Mouse (Mus musculus) midbrain, embryonic 15.5 days (tissue): ENCODE measurements at regions not wholly inside any gene's neighbourhood (a gene's known extent, or its start where the extent isn't known, plus 50 kb on each side); places are given as distances from the start of the nearest gene placed in this dataset.

ENCODE experiments used
- ATAC-seq: fragments of 200-750 bp; cut with Nextera tagmentation; replicated peaks from 2 replicates; pipeline ENCODE4 v1.8.0; 2017; ENCODE audit warnings: moderate TSS enrichment
- H3K27ac ChIP-seq: fragments of 300-500 bp; sonication (generic); 2 replicates; pipeline ENCODE4 v1.5.1; 2015; ENCODE audit warnings: mild to moderate bottlenecking, inconsistent platforms
- H3K27me3 ChIP-seq: fragments of 300-500 bp; sonication (generic); replicated peaks from 2 replicates; pipeline ENCODE4 v1.6.1; 2015; ENCODE audit warnings: inconsistent platforms
- H3K36me3 ChIP-seq: fragments of 300-500 bp; sonication (generic); replicated peaks from 2 replicates; pipeline ENCODE4 v1.6.1; 2015; ENCODE audit warnings: inconsistent platforms
- H3K4me1 ChIP-seq: fragments of 300-500 bp; sonication (generic); 2 replicates; pipeline ENCODE4 v1.6.1; 2015; ENCODE audit warnings: inconsistent platforms
- H3K4me2 ChIP-seq: fragments of 300-500 bp; sonication (generic); 2 replicates; pipeline ENCODE4 v1.6.1; 2015; ENCODE audit warnings: inconsistent platforms, mild to moderate bottlenecking, moderate library complexity
- H3K4me3 ChIP-seq: fragments of 300-500 bp; sonication (generic); 2 replicates; pipeline ENCODE4 v1.5.1; 2015; ENCODE audit warnings: mild to moderate bottlenecking, inconsistent platforms
- H3K9ac ChIP-seq: fragments of 300-500 bp; sonication (generic); 2 replicates; pipeline ENCODE4 v1.6.1; 2015; ENCODE audit warnings: mild to moderate bottlenecking, inconsistent platforms
- H3K9me3 ChIP-seq: fragments of 300-500 bp; sonication (generic); 2 replicates; pipeline ENCODE4 v1.6.1; 2016; ENCODE audit warnings: inconsistent platforms
- WGBS: fragments of 180-500 bp; shearing (Covaris S2); methylation state at CpG from one replicate; pipeline ENCODE4 v1.1.7; 2015; ENCODE audit warnings: mixed read lengths; 5-methylcytosine and 5-hydroxymethylcytosine counted together

- no peak overlapping the region for H3K27ac ChIP-seq
- no peaks in the 10 kb centered on the region for H3K9me3 ChIP-seq
- H3K4me1 ChIP-seq = no peaks in the 10 kb centered on the region
- WGBS = 89% methylated on average over 4 of the region's 4 CpGs
- ATAC-seq = no peak
- no peak overlapping the region for H3K4me3 ChIP-seq
- H3K4me2 ChIP-seq = no peak overlapping the region
- no peak overlapping the region for H3K9ac ChIP-seq
- H3K27me3 ChIP-seq = no peaks in the 10 kb centered on the region
- H3K36me3 ChIP-seq = no peaks in the 10 kb centered on the region
These were observed 816.0 kb upstream of the Ctnnd2 start for GRCm38 (mm10) chr15:29356395-29356794.

GRCm38 (mm10) chr15:29399881-29400280 is 772.5 kb upstream of the Ctnnd2 start:
- no peak overlapping the region for H3K9ac ChIP-seq
- H3K27ac ChIP-seq = no peak overlapping the region
- no peaks in the 10 kb centered on the region for H3K9me3 ChIP-seq
- WGBS = 90% methylated on average over 4 of the region's 4 CpGs
- H3K4me3 ChIP-seq = no peak overlapping the region
- no peaks in the 10 kb centered on the region for H3K4me1 ChIP-seq
- no peaks in the 10 kb centered on the region for H3K27me3 ChIP-seq
- no peak overlapping the region for H3K4me2 ChIP-seq
- no peak for ATAC-seq
- no peaks in the 10 kb centered on the region for H3K36me3 ChIP-seq

- Histone ChIP-seq H3K9me3 (no peaks in the 10 kb centered on the region), H3K27ac (0 out of 2 replicates have a peak overlapping the region, but pooled peaks have one; percentile 34)
These were observed 739.2 kb upstream of the Ctnnd2 start for GRCm38 (mm10) chr15:29433033-29433739.

GRCm38 (mm10) chr15:29437699-29438326 is 734.6 kb upstream of the Ctnnd2 start:
- no peak overlapping the region for H3K9ac ChIP-seq
- H3K36me3 ChIP-seq = no peaks in the 10 kb centered on the region
- peaks cover 6% of the 10 kb centered on the region; the same call in 1 of the 2 replicates for H3K4me1 ChIP-seq
- no peak overlapping the region for H3K4me3 ChIP-seq
- H3K27me3 ChIP-seq = no peaks in the 10 kb centered on the region
- 43% methylated on average over 3 of the region's 3 CpGs for WGBS
- H3K27ac ChIP-seq = no peak overlapping the region
- H3K9me3 ChIP-seq = no peaks in the 10 kb centered on the region
- ATAC-seq = peak; percentile 42; the same call in 1 of the 2 replicates
- H3K4me2 ChIP-seq = no peak overlapping the region

More at GRCm38 (mm10) chr15:29433033-29433739, 739.2 kb upstream of the Ctnnd2 start:
- H3K4me3 ChIP-seq = no peak overlapping the region
- no peak overlapping the region for H3K4me2 ChIP-seq
- no peak overlapping the region for H3K9ac ChIP-seq
- ATAC-seq = peak; percentile 86
- H3K4me1 ChIP-seq = peaks cover 6% of the 10 kb centered on the region; the same call in 1 of the 2 replicates
- WGBS = 18% methylated on average over 4 of the region's 4 CpGs
- H3K36me3 ChIP-seq = no peaks in the 10 kb centered on the region
- no peaks in the 10 kb centered on the region for H3K27me3 ChIP-seq

- WGBS = 92% methylated on average over 2 of the region's 2 CpGs
- no peak for ATAC-seq
- H3K4me2 ChIP-seq = no peak overlapping the region
- H3K27me3 ChIP-seq = no peaks in the 10 kb centered on the region
- H3K9me3 ChIP-seq = no peaks in the 10 kb centered on the region
- no peak overlapping the region for H3K9ac ChIP-seq
- H3K36me3 ChIP-seq = no peaks in the 10 kb centered on the region
- H3K4me1 ChIP-seq = no peaks in the 10 kb centered on the region
- H3K27ac ChIP-seq = no peak overlapping the region
- H3K4me3 ChIP-seq = no peak overlapping the region
These were observed 724.5 kb upstream of the Ctnnd2 start for GRCm38 (mm10) chr15:29447876-29448275.

- ATAC-seq = no peak
- 57% methylated on average over 2 of the region's 2 CpGs for WGBS
- H3K36me3 ChIP-seq = no peaks in the 10 kb centered on the region
These were observed 687.3 kb upstream of the Ctnnd2 start for GRCm38 (mm10) chr15:29485136-29485535.

GRCm38 (mm10) chr15:29529974-29530373 is 642.4 kb upstream of the Ctnnd2 start:
- Histone ChIP-seq H3K36me3 (no peaks in the 10 kb centered on the region), H3K9ac (no peak overlapping the region), H3K9me3 (no peaks in the 10 kb centered on the region), H3K4me2 (no peak overlapping the region), H3K4me3 (no peak overlapping the region), H3K4me1 (no peaks in the 10 kb centered on the region), H3K27ac (no peak overlapping the region), H3K27me3 (no peaks in the 10 kb centered on the region)
- WGBS = 28% methylated on average over 2 of the region's 2 CpGs
- no peak; the same call in 1 of the 2 replicates for ATAC-seq

More at GRCm38 (mm10) chr15:29485136-29485535, 687.3 kb upstream of the Ctnnd2 start:
- no peak overlapping the region for H3K27ac ChIP-seq
- no peak overlapping the region for H3K4me2 ChIP-seq
- H3K27me3 ChIP-seq = no peaks in the 10 kb centered on the region
- H3K9ac ChIP-seq = no peak overlapping the region
- H3K9me3 ChIP-seq = no peaks in the 10 kb centered on the region
- H3K4me1 ChIP-seq = no peaks in the 10 kb centered on the region
- no peak overlapping the region for H3K4me3 ChIP-seq

GRCm38 (mm10) chr15:29568411-29568810 is 604.0 kb upstream of the Ctnnd2 start:
- Histone ChIP-seq H3K36me3 (no peaks in the 10 kb centered on the region), H3K9me3 (no peaks in the 10 kb centered on the region), H3K4me3 (no peak overlapping the region), H3K27ac (no peak overlapping the region), H3K4me2 (no peak overlapping the region), H3K27me3 (no peaks in the 10 kb centered on the region), H3K4me1 (no peaks in the 10 kb centered on the region), H3K9ac (no peak overlapping the region)
- no peak for ATAC-seq
- WGBS = 88% methylated on average over 1 of the region's 1 CpGs
